Mouse (Mus musculus) liver, embryonic 15.5 days (tissue): ENCODE data around the gene Plcd1. TPM values are rescaled to one million over a fixed set of nuclear protein-coding genes. Genes with fewer than 3 reads are reported as not detected.

Experiments used
- ATAC-seq: fragments of 200-750 bp; cut with Nextera tagmentation; 2 replicates; pipeline ENCODE4 v1.8.0; 2017; ENCODE audit warnings: moderate number of reproducible peaks, mild to moderate bottlenecking, moderate library complexity; ENCODE audit not compliant: insufficient read depth
- H3K27ac ChIP-seq: fragments of 300-500 bp; sonication (generic); replicated peaks from 2 replicates; pipeline ENCODE4 v1.5.1; 2015; ENCODE audit warnings: mild to moderate bottlenecking, inconsistent platforms
- H3K27me3 ChIP-seq: fragments of 300-500 bp; sonication (generic); 2 replicates; pipeline ENCODE4 v1.6.1; 2015; ENCODE audit warnings: mild to moderate bottlenecking, inconsistent platforms
- H3K36me3 ChIP-seq: fragments of 300-500 bp; sonication (generic); replicated peaks from 2 replicates; pipeline ENCODE4 v1.6.1; 2015; ENCODE audit warnings: moderate library complexity, mild to moderate bottlenecking, inconsistent platforms
- H3K4me1 ChIP-seq: fragments of 300-500 bp; sonication (generic); replicated peaks from 2 replicates; pipeline ENCODE4 v1.6.1; 2015; ENCODE audit warnings: inconsistent platforms
- H3K4me2 ChIP-seq: fragments of 300-500 bp; sonication (generic); 2 replicates; pipeline ENCODE4 v1.6.1; 2015; ENCODE audit warnings: moderate library complexity, mild to moderate bottlenecking, inconsistent platforms
- H3K4me3 ChIP-seq: fragments of 300-500 bp; sonication (generic); replicated peaks from 2 replicates; pipeline ENCODE4 v1.5.1; 2015; ENCODE audit warnings: mild to moderate bottlenecking, inconsistent platforms
- H3K9ac ChIP-seq: fragments of 300-500 bp; sonication (generic); 2 replicates; pipeline ENCODE4 v1.6.1; 2015; ENCODE audit warnings: moderate library complexity, mild to moderate bottlenecking, inconsistent platforms
- H3K9me3 ChIP-seq: fragments of 300-500 bp; sonication (generic); replicated peaks from 2 replicates; pipeline ENCODE4 v1.6.1; 2016; ENCODE audit warnings: inconsistent platforms
- WGBS: fragments of 180-500 bp; shearing (Covaris S2); methylation state at CpG from one replicate; pipeline ENCODE4 v1.1.7; 2015; ENCODE audit warnings: mixed read lengths; ENCODE audit not compliant: insufficient replicate concordance; 5-methylcytosine and 5-hydroxymethylcytosine counted together
- polyA plus RNA-seq: library from polyadenylated mRNA; unstranded; fragments of >200 nt; fragmentation: Nextera tagmentation; extraction: Ambion mirVana; gene quantifications from 2 replicates; pipeline ENCODE4 v1.2.1, GENCODE M21; 2015

The Plcd1 gene
- polyA plus RNA-seq, 1 experiment from 2014 or later: 1.2 TPM

GRCm38 (mm10) chr9:119089437-119089836, 3.9 kb downstream of the Plcd1 start:
- Histone ChIP-seq H3K36me3 (no peaks in the 10 kb centered on the region), H3K4me2 (no peak overlapping the region), H3K27me3 (peaks cover 78% of the 10 kb centered on the region), H3K4me3 (no peak overlapping the region), H3K4me1 (peaks cover 8% of the 10 kb centered on the region), H3K9me3 (no peaks in the 10 kb centered on the region), H3K9ac (no peak overlapping the region), H3K27ac (no peak overlapping the region)
- 65% methylated on average over 7 of the region's 7 CpGs for WGBS
- no peak for ATAC-seq

GRCm38 (mm10) chr9:119088148-119088801, 5.0 kb downstream of the Plcd1 start:
- under 1% methylated on average over 24 of the region's 24 CpGs for WGBS
- ATAC-seq: peak; percentile 67
- Histone ChIP-seq H3K36me3 (no peaks in the 10 kb centered on the region), H3K27me3 (peaks cover 66% of the 10 kb centered on the region), H3K9ac (no peak overlapping the region), H3K27ac (no peak overlapping the region), H3K4me1 (peaks cover 8% of the 10 kb centered on the region), H3K9me3 (no peaks in the 10 kb centered on the region), H3K4me3 (peak overlapping the region; percentile 43), H3K4me2 (peak overlapping the region; percentile 62)

GRCm38 (mm10) chr9:119087309-119087708, 6.0 kb downstream of the Plcd1 start:
- Histone ChIP-seq H3K36me3 (no peaks in the 10 kb centered on the region), H3K9ac (no peak overlapping the region), H3K4me3 (no peak overlapping the region), H3K27me3 (peaks cover 57% of the 10 kb centered on the region), H3K9me3 (no peaks in the 10 kb centered on the region), H3K4me2 (0 out of 2 replicates have a peak overlapping the region, but pooled peaks have one; percentile 62), H3K4me1 (peaks cover 8% of the 10 kb centered on the region), H3K27ac (no peak overlapping the region)
- no peak for ATAC-seq
- WGBS: 53% methylated on average over 5 of the region's 5 CpGs

GRCm38 (mm10) chr9:119086451-119086850, 6.9 kb downstream of the Plcd1 start:
- 40% methylated on average over 1 of the region's 1 CpGs for WGBS
- no peak overlapping the region for H3K27ac ChIP-seq
- no peak overlapping the region for H3K4me2 ChIP-seq
- ATAC-seq: no peak
- H3K9me3 ChIP-seq: no peaks in the 10 kb centered on the region
- H3K27me3 ChIP-seq: peaks cover 48% of the 10 kb centered on the region
- H3K4me3 ChIP-seq: no peak overlapping the region
- no peaks in the 10 kb centered on the region for H3K36me3 ChIP-seq
- peaks cover 8% of the 10 kb centered on the region for H3K4me1 ChIP-seq
- H3K9ac ChIP-seq: no peak overlapping the region

- Histone ChIP-seq H3K4me3 (no peak overlapping the region), H3K27me3 (peaks cover 27% of the 10 kb centered on the region; the same call in 1 of the 2 replicates), H3K9ac (no peak overlapping the region), H3K27ac (no peak overlapping the region), H3K9me3 (no peaks in the 10 kb centered on the region), H3K4me1 (peaks cover 8% of the 10 kb centered on the region), H3K36me3 (no peaks in the 10 kb centered on the region), H3K4me2 (no peak overlapping the region)
- no peak for ATAC-seq
- WGBS: 50% methylated on average over 10 of the region's 10 CpGs
These were observed 9.3 kb downstream of the Plcd1 start for GRCm38 (mm10) chr9:119083966-119084365.

- H3K27me3 ChIP-seq: peaks cover 20% of the 10 kb centered on the region; the same call in 1 of the 2 replicates
- H3K9me3 ChIP-seq: no peaks in the 10 kb centered on the region
- no peaks in the 10 kb centered on the region; the same call in 1 of the 2 replicates for H3K4me1 ChIP-seq
- 59% methylated on average over 7 of the region's 7 CpGs for WGBS
- no peak overlapping the region for H3K9ac ChIP-seq
- no peak for ATAC-seq
- H3K4me3 ChIP-seq: no peak overlapping the region
- H3K36me3 ChIP-seq: no peaks in the 10 kb centered on the region
- H3K27ac ChIP-seq: no peak overlapping the region
- no peak overlapping the region for H3K4me2 ChIP-seq
These were observed 10.5 kb downstream of the Plcd1 start for GRCm38 (mm10) chr9:119082656-119083430.

GRCm38 (mm10) chr9:119082039-119082438, 11.3 kb downstream of the Plcd1 start:
- no peak overlapping the region for H3K27ac ChIP-seq
- H3K4me2 ChIP-seq: no peak overlapping the region
- peaks cover 12% of the 10 kb centered on the region; the same call in 1 of the 2 replicates for H3K27me3 ChIP-seq
- H3K36me3 ChIP-seq: no peaks in the 10 kb centered on the region
- H3K9me3 ChIP-seq: no peaks in the 10 kb centered on the region
- no peak for ATAC-seq
- H3K4me1 ChIP-seq: no peaks in the 10 kb centered on the region
- H3K4me3 ChIP-seq: no peak overlapping the region
- WGBS: 43% methylated on average over 8 of the region's 8 CpGs
- no peak overlapping the region for H3K9ac ChIP-seq

GRCm38 (mm10) chr9:119080040-119080675, 13.1 kb downstream of the Plcd1 start:
- Histone ChIP-seq H3K4me1 (0 out of 2 replicates have a peak, but pooled peaks cover 8% of the 10 kb centered on the region), H3K27ac (no peak overlapping the region), H3K4me2 (no peak overlapping the region), H3K27me3 (no peaks in the 10 kb centered on the region), H3K9ac (no peak overlapping the region), H3K9me3 (no peaks in the 10 kb centered on the region), H3K4me3 (no peak overlapping the region), H3K36me3 (no peaks in the 10 kb centered on the region)
- 62% methylated on average over 5 of the region's 5 CpGs for WGBS
- ATAC-seq: no peak

GRCm38 (mm10) chr9:119075685-119076084, 17.6 kb downstream of the Plcd1 start:
- Histone ChIP-seq H3K27ac (peak overlapping the region; percentile 11; the same call in 1 of the 2 replicates), H3K4me1 (0 out of 2 replicates have a peak, but pooled peaks cover 8% of the 10 kb centered on the region), H3K27me3 (no peaks in the 10 kb centered on the region), H3K36me3 (no peaks in the 10 kb centered on the region), H3K9ac (no peak overlapping the region), H3K4me2 (no peak overlapping the region), H3K4me3 (no peak overlapping the region), H3K9me3 (no peaks in the 10 kb centered on the region)
- ATAC-seq: 0 out of 2 replicates have a peak, but pooled peaks have one; percentile 2
- 55% methylated on average over 16 of the region's 16 CpGs for WGBS

- no peak overlapping the region for H3K27ac ChIP-seq
- H3K9me3 ChIP-seq: no peaks in the 10 kb centered on the region
- H3K36me3 ChIP-seq: no peaks in the 10 kb centered on the region
- 0 out of 2 replicates have a peak, but pooled peaks cover 8% of the 10 kb centered on the region for H3K4me1 ChIP-seq
- no peak for ATAC-seq
- H3K4me3 ChIP-seq: no peak overlapping the region
- no peaks in the 10 kb centered on the region for H3K27me3 ChIP-seq
- no peak overlapping the region for H3K4me2 ChIP-seq
- no peak overlapping the region for H3K9ac ChIP-seq
- 69% methylated on average over 15 of the region's 15 CpGs for WGBS
These were observed 20.0 kb downstream of the Plcd1 start for GRCm38 (mm10) chr9:119073184-119073895.
